Mouse (Mus musculus): ENCODE data around the gene Sla2.
"Not testable (repeated sequence)": the region's sequence is repeated elsewhere in the genome, so short reads cannot be mapped to it uniquely, and the experiment has no call there.

Sla2 gene

DNA sequence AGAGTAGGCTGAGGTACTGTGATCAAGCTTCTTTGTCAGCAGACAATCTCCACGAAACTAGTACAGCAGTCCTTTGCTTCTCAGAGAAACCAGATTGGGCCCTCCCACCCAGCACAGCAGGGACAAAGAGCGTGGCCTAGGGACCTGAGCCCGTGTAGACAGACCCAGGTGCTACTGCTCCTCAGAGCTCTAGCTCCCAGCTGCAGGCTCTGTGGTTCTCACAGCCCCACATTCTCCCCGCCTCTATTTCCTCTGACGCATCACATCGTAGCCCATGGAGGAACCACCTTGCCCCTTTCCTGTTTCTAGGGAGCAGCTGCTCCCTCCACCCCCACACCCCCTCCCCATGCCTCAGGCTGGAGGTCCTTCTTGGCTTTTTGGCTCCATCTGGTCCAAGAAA lies at the start of gene Sla2:
Gene Sla2 (minus strand): TSS at position 176 of the 400 bp plus-strand sequence.
- in situ Hi-C loops (cut with MboI, MseI) = no loop called here

DNA sequence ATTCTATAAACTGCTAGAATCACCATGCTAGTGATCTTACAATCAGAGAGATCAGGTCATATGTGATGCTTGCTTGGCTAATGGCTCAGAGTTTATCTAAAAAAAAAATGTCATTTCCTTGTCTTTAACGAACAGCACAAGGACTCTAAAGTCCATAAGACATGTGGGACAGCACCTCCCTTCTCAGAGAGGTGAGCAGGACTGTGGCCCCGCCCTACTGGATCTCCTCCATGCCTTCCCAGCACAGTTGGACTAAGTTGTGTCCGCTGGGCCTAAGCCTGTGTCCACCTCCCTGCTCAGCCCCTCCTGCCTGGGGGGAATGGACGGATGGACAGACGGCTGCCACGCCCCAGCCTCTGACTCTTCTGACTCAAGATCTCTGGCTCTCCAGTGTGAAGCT lies 48.0 kb upstream of the Sla2 start:
- in situ Hi-C loops (cut with MboI, MseI) = loop anchor here (25.0 kb wide), 1 partner anchor 627 kb away; the partner anchor contains the start of genes Blcap and Nnat

DNA sequence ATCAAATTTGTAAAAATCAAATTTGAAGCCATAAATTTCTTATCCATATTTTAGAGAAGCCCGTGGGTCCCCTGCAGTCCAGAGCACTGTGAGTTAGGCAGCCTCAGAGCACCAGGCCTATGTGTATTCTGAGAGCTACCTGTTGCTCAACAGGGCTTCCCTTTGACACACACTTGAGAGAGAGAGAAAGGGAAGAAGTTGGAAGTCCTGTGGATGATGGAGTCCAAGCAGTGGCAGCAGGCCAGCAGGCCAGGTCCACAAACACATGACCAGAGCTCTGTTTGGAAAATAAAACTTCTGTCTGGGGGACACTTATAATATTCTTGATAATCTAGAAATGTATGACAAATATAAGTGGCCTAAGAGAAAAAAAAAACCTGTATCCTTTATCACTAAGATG lies 46.4 kb upstream of the Sla2 start:
- in situ Hi-C loops (cut with MboI, MseI) = loop anchor here (25.0 kb wide), 1 partner anchor 629 kb away; the partner anchor contains the start of genes Blcap and Nnat

DNA sequence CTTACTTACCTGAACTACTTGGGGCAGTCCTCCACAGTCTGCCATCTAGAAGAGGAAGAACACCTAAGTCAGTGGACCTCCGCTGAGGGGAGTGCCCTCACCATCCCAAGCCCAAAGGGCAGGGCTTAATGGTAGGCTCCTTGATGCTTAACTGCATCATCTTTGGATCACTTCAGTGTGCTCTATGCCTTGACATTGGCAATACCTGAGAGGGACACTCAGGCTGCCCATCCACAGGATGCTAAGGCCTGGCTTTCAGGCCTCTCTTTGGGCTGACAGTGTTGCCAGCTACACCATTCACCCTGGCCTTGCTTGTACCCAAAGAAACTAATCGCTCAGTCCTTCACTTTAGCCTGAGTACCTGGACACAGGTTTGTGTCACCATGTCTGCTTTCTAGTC lies 44.4 kb upstream of the Sla2 start:
- in situ Hi-C loops (cut with MboI, MseI) = loop anchor here (25.0 kb wide), 1 partner anchor 631 kb away; the partner anchor contains the start of genes Blcap and Nnat

DNA sequence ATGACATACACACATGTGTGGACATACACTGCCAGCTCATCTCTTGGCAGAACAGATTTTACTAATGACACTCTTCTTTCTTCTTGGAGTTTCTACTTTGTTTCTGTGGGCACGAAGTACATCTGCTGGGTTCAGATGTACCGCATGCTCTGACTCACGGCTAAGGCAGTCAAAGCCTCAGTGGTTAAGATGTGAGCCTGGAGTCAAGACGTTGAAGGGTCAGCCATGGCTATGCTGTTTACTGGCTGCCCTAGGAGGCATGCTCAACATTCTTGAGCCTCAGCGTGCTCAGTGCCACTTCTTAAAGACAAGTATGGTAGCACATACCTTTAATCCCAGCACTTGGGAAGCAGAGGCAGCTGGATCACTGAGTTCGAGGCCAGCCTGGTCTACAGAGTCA lies 43.6 kb upstream of the Sla2 start:
- in situ Hi-C loops (cut with MboI, MseI) = loop anchor here (25.0 kb wide), 1 partner anchor 632 kb away; the partner anchor contains the start of genes Blcap and Nnat

DNA sequence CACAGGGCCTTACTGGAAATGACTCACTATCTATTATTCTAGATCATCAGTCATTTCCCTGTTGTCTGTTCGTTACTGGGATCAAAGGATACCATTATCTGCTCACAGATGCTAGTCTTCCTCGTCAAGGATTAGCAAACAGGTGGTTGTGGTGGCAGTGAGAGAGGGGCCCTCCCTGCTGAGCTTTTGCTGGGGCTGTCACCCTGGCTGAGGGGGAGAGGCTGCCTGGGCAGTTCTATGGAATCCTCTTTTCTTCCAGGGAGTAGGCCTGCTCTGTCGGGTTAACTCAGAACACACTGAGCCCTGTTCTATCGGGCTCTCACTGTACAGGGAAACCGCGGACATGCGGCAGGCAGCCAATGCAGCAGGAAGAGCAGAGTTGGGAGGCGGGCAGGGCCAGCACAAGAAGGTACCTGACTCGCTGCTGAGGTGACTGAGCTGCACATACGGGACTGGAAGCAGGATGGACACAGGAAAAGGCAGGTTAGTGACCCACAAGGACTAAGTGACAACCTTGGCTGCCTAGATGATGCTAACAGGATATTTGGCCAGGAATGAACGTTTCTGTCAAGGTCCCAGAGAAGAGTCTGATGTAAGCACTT lies 42.6 kb upstream of the Sla2 start:
- in situ Hi-C loops (cut with MboI, MseI) = loop anchor here (25.0 kb wide), 1 partner anchor 633 kb away; the partner anchor contains the start of genes Blcap and Nnat

DNA sequence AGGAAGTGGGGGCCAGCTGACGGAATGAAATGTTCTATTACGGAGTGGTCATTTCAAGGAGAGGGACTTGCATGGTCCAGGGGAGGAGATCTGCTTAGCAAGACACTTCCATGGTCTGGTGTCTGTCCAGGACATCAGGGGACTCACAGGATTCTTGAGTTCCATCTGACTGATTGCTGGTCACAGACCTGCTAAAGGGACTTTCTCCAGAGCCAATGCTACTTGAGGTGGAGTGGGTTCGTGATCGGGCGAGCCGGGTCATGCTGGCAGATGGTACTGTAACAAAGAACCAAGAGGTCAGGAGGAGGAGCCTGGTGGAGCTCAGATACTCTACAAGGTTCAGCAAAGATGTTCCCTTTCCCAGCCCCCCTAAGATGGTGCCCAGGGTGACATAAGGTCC lies 41.6 kb upstream of the Sla2 start:
- in situ Hi-C loops (cut with MboI, MseI) = loop anchor here (25.0 kb wide), 1 partner anchor 634 kb away; the partner anchor contains the start of genes Blcap and Nnat

DNA sequence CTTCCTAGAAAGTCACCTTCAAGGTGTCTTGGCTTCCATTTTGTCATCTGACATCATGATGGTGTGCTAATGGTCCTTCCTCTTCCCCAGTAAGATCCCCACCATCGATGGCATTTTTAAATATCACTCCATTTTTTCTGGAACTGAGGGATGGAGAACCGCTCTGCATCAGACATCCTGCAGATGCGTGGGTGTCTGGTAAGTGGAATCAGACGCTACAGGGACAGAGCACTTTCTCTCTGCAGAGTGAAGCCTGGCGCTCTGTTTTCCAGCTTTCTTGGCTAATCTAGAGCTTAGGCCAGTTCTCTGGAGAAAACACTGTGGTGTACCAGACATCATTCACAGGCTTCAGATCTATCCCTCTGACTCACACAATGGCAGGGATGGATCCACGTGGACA lies 40.7 kb upstream of the Sla2 start:
- in situ Hi-C loops (cut with MboI, MseI) = loop anchor here (25.0 kb wide), 1 partner anchor 635 kb away; the partner anchor contains the start of genes Blcap and Nnat

DNA sequence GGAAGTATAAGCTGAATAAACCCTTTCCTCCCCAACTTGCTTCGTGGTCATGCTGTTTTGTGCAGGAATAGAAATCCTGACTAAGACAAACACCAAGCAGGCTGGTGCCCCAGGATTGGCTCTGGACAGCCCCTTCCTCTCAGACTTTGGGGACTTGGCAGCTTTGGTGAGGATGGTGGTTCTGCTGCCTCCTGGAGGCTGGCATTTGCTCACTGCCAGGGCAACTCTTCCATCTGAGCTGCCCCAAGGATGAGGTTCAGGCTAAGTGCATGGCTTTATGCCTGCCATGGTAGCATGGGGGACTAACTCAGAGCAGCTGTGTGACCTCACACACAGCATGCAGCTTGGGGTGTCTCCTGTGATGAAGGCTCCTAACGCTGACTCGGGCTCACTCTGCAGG lies 38.6 kb upstream of the Sla2 start:
- in situ Hi-C loops (cut with MboI, MseI) = loop anchor here (25.0 kb wide), 1 partner anchor 637 kb away; the partner anchor contains the start of genes Blcap and Nnat

DNA sequence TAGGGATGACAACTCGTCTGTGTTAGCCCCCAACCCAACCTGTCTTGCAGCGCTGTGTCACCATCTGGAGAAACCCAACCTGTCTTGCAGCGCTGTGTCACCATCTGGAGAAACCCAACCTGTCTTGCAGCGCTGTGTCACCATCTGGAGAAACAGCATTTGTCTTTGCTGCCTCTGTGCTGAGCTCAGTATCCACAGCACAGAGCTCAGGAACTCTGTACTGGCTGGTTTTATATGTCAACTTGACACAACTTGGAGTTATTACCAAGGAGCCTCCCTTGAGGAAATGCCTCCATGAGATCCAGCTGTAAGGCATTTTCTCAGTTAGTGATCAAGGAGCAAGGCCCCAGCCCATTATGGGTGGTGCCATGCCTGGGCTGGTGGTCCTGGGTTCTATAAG lies 38.1 kb upstream of the Sla2 start:
- in situ Hi-C loops (cut with MboI, MseI) = loop anchor here (25.0 kb wide), 1 partner anchor 637 kb away; the partner anchor contains the start of genes Blcap and Nnat

DNA sequence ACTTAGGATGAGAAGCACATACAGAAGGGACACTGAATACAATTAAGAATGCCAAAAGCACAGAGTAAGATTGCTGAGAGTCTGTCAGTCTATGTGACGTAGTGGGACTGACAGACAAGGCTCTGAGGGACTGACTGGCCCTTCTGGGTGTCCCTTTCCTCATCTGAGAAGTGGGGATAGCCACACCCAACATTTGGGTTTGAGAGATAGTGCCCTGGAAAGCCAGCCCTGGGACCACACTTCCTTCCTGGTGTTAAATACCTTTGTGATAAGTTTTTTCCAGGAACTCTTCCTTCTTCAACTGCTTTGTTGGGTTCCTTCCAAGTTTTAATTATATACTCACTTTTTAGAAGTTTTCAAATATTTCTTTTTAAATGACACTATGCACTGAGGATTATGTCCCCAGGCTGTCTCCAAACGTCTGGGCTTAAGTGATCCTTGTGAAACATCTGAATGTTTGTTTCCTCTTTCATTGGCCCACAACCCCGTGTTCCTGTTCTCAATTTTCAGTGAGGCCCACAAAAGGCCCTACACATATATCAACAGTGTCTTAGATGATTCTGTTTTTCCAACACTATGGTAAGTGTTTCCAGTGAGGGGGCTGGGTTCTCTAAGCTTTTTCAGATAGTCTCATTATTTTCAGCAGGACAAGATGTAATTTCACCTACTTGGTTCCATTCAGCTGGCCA lies 37.4 kb upstream of the Sla2 start:
- in situ Hi-C loops (cut with MboI, MseI) = no loop called here

DNA sequence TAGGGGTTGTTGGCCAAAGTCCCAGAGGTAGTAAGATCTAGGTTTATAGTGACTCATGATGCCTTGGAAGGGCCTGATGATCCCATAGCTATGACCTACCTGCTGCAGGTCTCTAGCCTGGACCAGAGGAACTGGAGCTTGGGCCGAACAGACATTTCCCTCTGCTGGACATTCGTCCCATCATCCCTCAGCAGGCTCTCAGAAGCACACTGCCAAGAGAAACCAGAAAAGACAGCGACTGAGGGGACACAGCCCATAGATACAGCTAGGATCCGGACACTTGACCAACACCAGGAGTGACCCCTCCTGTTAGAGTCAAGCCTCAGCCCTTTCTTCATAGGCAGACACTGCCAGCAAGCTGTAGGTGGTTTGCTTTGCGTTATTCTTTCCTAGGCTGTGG lies 36.1 kb upstream of the Sla2 start:
- in situ Hi-C loops (cut with MboI, MseI) = no loop called here

DNA sequence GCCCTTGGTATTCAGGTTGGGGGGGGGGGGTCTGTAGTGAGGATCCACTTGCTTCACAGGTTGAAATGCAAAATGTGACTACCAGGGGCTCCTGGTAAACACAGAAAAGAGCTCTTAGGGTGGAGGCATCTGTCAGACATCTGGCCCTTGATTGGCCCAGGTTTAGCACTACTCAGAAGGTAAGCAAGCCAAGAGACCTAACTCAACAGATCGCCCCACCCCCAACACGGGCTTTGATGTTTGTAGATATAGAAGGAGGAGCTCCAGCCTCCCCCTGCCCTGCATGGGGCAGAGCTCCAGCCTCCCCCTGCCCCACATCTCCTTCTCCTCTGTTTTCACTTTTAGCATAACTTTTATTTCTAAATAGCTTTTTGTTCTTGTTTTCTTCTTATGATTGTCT lies 32.8 kb upstream of the Sla2 start:
- in situ Hi-C loops (cut with MboI, MseI) = no loop called here

DNA sequence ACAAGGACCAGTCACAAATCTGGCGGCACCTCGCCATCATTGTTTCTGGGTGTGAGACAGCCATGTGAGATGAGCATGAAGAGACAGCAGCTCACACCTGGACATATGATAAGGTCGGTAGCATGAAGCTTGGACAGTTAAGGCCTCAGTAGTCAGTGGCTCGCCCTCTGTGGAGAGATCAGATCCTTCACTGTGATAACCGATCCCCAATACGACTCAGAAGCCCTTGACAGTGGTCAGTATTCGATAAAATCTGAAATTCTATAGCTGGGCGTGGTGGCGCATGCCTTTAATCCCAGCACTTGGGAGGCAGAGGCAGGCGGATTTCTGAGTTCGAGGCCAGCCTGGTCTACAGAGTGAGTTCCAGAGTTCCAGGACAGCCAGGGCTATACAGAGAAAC lies 32.2 kb upstream of the Sla2 start:
- in situ Hi-C loops (cut with MboI, MseI) = not testable (repeated sequence)

DNA sequence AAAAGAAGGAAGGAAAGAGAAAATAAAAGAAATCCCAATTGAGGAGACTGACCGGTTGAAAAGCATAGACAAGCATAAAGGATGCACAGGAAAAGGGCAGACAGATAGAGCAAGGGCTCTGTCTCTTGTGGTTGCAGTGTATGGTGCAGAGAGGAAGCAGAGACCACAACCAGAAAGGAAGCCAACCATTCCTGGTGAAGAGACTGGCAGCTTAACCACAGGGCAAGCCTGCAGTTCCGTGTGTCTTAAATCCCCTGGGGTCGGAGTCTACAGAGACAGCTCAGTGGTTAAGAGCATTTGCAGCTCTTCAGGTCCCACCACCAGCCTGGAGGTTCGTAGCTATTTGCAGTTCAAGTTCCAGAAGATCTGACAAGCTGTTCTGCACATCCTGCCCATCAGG lies 31.6 kb upstream of the Sla2 start:
- in situ Hi-C loops (cut with MboI, MseI) = no loop called here

DNA sequence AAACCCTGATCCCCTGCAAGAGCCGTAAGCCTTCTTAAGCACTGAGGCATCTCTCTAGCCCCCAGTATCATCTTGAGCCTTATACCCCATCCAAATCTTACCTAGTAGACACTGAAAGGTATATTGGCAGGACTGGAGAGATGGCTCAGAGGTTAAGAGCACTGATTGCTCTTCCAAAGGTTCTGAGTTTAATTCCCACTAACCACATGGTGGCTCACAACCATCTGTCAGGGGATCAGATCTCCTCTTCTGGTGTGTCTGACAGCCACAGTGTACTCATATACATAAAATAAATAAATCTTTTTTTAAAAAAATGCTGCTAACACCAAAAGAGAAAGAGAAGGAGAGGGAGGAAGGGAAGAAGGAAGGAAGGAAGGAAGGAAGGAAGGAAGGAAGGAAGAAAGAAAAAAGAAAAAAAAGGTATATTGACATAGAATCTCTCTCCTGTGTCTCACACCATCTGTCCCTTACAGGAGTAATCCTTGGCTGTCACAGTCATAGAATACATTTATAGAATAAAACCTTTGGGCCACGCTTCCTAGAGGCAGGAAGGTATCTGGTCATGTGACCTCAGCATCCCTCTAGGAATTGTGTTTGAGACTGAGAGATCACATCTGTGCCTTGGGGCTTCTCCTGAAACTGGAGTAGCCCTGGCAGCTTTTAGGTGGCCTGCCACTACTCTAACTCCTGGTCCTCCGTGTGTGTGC lies 29.6 kb upstream of the Sla2 start:
- in situ Hi-C loops (cut with MboI, MseI) = no loop called here

DNA sequence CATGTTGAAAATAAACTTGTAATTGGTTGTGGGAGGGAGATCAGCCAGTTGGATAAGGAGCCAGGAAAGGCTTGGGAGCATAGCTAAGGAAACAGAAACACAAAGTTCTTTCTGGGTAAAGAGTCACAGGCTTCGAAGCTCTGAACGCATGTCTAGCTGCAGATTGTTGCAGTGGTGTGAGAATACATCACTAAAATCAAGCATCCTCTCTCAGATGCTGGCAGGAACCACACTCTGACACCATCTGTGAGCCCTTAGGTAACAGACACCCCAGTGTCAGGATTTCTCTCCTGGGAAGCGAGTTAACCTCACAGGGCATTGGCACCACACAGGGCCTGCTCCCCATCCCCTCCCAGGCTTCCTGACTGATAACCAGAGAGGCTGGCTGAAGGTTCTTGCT lies 28.6 kb upstream of the Sla2 start:
- in situ Hi-C loops (cut with MboI, MseI) = no loop called here

DNA sequence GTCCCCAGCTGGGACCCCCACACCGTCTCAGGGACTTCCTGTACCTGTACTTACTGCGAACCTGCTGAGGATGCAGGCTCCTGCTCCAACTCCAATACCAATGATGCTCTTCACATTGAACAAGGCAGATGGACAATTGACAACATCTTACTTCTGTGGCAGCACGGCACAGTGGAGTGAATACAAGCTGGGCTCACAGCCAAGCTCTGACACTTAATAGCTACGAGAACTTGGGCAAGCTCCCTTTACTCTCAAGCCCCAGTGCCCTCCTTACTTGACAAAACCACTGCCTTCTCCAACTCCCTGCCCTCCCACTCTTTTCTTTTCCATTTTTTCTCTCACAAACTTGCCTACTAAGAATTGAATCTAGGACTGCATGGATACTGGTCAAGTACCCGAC lies 26.2 kb upstream of the Sla2 start:
- in situ Hi-C loops (cut with MboI, MseI) = no loop called here

DNA sequence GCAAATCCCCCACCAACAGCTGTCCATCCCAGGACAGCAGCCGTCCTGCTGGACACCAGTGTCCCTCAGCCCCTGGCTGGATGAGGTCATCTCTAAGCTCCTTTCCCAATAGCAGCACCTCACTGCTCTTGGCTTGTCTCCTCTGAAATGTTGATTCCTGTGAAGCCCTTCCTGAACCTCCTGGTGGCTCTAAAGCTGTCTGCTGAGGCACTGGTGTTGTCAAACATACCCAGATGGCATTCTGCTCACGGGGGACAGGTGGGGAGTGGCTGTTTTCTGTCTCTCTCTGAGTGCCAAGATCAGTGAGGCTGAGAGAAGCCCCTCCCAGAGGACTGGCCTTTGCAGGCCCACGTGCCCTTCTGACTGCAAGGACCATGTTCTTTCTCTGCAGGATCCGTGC lies 18.9 kb upstream of the Sla2 start:
- in situ Hi-C loops (cut with MboI, MseI) = not testable (repeated sequence)

DNA sequence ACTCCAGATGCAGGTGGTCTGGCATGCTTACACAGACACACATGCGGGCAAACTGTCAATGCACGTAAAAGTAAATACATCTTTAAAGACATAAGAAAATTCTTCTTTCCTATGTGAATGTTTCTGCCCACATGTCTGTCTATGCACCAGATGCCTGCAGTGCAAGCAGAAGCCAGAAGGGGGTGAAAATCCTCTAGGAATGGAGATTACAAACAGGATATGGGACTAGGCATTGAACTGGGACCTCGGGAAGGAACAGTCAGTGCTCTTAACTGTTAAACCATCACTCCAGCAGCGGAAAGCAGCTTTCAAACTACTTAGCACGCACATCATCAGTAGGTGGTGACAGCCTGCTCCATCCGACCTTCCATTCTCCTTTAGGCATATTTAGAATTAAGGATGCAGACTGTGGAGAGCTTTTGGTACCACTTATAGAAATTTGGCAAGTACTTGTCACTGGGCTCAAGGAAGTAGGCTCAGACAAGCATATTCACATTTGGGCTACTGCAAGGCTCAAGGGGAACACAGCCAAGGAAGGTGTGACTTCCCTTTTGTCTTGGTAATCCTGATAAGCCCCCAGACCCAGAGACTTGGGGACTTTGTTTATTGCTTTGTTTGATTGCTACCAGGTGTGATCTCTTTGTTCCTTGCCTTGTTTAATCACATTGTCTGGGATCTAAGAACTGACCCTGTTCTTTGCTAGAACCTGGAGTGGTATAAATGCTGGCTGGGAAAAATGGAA lies 18.2 kb upstream of the Sla2 start:
- in situ Hi-C loops (cut with MboI, MseI) = no loop called here

DNA sequence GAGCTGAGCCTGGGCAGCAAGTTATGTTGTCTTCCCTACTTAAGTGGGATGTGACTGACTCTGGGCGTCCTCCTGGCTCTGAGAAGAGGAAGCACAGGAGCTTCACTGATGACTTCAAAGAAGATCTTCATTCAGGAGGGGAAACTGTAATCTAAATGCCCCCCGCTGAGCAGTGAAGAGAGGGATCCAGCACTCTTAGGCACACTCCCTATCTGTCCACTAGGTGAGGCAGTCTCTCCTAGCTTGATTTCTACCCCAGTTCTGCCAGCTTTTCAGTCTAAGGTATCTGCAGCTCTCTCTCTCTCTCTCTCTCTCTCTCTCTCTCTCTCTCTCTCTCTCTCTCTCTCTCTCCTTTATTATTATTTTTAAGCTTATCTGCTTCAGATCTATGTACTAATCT lies 16.4 kb upstream of the Sla2 start:
- in situ Hi-C loops (cut with MboI, MseI) = no loop called here

DNA sequence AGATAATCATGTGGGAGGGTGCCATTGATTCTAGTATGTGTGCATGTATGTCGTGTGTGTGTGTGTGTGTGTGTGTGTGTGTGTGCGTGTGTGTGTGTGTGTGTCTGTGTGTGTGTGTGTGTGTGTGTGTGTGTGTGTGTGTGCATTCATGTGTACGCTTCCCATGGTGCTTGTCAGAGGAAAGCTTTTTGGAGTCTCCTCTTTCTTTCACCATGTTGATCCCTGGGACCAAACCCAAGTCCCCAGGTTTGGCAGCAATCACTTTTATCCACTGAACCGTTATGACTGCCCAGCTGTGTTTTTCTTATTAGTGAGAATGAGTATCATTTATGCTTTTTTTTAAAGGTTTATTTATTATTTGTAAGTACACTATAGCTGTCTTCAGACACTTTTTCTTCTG lies 15.4 kb upstream of the Sla2 start:
- in situ Hi-C loops (cut with MboI, MseI) = not testable (repeated sequence)
